Mouse (Mus musculus): ENCODE results near the gene Efemp2.

The Efemp2 gene

DNA sequence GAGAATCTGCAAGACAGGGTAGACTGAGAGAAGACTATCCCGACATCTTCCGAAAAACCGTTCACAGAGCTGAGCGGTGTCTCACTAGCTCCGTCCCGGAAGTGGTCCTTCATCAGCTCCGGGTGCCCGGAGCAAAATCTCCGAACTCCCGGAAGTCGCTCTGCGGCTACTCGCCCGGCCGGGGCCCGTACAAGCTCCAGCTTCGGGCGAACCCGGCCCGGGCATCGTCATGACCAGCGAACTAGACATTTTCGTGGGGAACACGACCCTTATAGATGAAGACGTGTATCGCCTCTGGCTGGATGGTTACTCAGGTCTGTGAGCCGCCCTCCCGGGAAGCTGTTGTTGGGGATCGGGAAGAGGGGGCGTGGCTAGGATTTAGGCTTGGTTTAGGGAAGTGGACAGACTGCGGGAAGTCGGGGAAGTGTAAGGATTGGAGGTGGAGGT, 13.3 kb upstream of the Efemp2 start, which contains the start of gene Fibp:
Gene Fibp (plus strand): TSS at position 151 of the 447 bp plus-strand sequence.
- POLR2A ChIA-PET, result interaction anchor here (0.5 to 28.9 kb wide), 46 partner anchors 8 to 804 kb away, joined by 3 to 735 read pairs (median 4); partner anchors contain the start of genes Mus81 (in 4 of the 4), Cfl1 (in 3 of the 4), AI837181 (in 2 of the 4) and Drap1 (in 2 of the 4)
- CTCF ChIA-PET, result interaction anchor here (0.5 to 10.5 kb wide), 16 partner anchors 9 to 326 kb away, joined by 3 to 118 read pairs (median 4); partner anchors contain the start of genes Mus81 (in 3 of the 4), Ap5b1 (in 1 of the 4) and Cfl1 (in 1 of the 4)

DNA sequence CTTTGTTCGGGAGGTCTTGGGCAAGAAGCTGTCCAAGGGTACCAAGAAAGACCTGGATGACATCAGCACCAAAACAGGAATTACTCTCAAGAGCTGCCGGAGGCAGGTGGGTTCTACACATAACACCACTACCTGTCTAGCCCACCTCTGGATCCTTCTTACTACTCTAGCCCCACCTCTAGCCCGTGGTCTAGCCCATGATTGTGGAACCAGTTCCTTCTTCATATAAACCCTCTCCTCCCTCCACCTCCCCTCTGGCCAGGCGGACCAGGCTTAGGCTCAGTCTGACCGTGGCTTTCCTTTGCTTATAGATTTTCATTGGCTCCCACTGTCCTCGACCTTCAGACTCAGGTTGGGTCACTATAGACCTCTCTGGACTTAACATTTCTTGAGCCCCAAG, 12.3 kb upstream of the Efemp2 start:
- CTCF ChIA-PET, result interaction anchor here in 2 of 4 experiments (2.2 to 10.5 kb wide), 2 partner anchors 27 kb away, joined by 13 to 118 read pairs; partner anchors contain the start of genes Mus81 (in 2 of the 2) and Cfl1 (in 1 of the 2)
- POLR2A ChIA-PET, result interaction anchor here (1.0 to 28.9 kb wide), 13 partner anchors 9 to 166 kb away, joined by 3 to 735 read pairs (median 7); partner anchors contain the start of genes Mus81 (in 4 of the 4), Cfl1 (in 2 of the 4), Drap1 (in 2 of the 4) and AI837181 (in 1 of the 4)

DNA sequence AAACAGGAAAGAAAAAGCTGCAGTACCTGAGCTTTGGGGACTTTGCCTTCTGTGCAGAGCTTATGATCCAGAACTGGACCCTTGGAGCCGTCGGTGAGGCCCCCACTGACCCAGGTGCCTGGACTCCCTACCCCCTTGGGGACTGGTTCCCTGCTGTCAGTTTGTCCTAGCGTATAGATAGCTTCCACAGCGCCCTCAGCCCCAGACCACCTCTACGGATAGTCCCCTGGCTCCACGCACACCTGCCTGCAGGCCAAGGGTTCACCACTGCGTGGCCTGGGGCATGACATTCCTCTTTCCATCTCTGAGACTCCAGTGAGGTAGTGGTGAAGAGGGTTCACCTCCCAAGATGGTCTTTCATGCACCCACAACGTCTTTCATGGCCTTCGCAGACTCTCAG, 10.5 kb upstream of the Efemp2 start:
- ChIA-PET POLR2A (interaction anchor here (0.5 to 28.9 kb wide), 47 partner anchors 10 to 985 kb away, joined by 3 to 735 read pairs (median 4); partner anchors contain the start of genes Mus81 (in 4 of the 4), Cfl1 (in 3 of the 4), Drap1 (in 2 of the 4) and Efemp2 (in 2 of the 4)), CTCF (interaction anchor here (0.6 to 10.5 kb wide), 51 partner anchors 9 to 409 kb away, joined by 3 to 118 read pairs (median 4); partner anchors contain the start of genes Mus81 (in 4 of the 4), AI837181 (in 1 of the 4), Ap5b1 (in 1 of the 4) and Cfl1 (in 1 of the 4))

DNA sequence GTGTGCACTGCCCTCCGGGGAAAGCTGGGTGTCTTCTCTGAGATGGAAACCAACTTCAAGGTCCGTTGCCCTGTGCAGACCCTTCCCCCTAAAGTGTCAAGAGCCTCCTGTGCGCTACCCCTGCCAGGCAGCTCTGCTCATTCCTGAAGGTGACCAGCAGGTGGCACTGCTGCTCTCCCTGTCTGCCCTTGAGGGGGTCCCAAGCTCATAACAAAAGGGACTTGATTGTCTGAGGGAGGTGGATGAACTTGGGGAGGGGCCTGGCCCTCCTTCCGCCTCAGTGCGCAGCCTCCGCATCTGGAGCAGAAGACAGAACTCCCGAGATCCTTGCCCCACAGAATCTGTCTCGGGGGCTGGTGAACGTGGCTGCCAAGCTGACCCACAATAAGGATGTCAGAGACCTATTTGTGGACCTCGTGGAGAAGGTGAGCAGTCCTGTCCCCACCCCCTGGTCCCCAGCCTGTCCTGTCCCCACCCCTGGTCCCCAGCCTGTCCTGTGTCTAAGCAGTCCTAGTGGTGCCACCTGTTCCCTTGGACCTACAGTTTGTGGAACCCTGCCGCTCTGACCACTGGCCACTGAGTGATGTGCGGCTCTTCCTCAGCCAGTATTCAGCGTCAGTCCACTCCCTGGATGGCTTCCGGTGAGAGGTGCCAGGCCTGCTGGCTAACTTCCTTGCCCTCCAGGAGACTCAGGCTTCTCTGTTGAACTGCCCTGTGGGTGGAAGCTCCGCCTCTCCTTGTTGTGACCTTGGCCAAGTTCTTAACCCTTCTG, 9.8 kb upstream of the Efemp2 start:
- POLR2A ChIA-PET, result interaction anchor here (0.5 to 28.9 kb wide), 57 partner anchors 10 to 986 kb away, joined by 3 to 735 read pairs (median 4); partner anchors contain the start of genes Mus81 (in 4 of the 4), Cfl1 (in 3 of the 4), Eif1ad (in 3 of the 4) and Drap1 (in 2 of the 4)

DNA sequence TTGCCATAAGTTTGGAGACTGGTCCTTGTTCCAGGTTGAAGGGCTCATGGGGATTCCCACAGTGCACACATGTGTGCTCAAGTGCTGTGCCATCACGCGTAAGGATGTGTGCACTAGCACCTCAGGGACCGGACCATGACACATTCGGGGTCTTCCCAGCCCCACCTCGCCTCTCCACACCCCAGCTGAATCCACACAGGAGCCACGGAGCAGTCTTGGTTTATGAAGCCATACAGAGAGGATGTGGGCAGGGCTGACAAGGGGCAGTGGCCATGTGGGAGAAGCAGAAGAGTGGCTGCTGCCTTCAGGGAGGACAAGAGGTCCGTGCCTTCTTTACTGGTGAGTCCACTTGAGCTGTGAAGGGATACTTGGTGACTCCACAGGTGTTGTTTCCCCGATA, 8.7 kb upstream of the Efemp2 start:
- POLR2A ChIA-PET, result interaction anchor here in 3 of 4 experiments (0.6 to 28.9 kb wide), 12 partner anchors 8 to 57 kb away, joined by 3 to 735 read pairs (median 7); partner anchors contain the start of genes Mus81 (in 3 of the 3), Cfl1 (in 2 of the 3), AI837181 (in 1 of the 3) and Ccdc85b (in 1 of the 3)

More for the DNA sequence above, 9.8 kb upstream of the Efemp2 start:
- CTCF ChIA-PET, result interaction anchor here (0.6 to 10.5 kb wide), 60 partner anchors 8 to 410 kb away, joined by 3 to 118 read pairs (median 4); partner anchors contain the start of genes Mus81 (in 4 of the 4), AI837181 (in 1 of the 4), Ap5b1 (in 1 of the 4) and Cfl1 (in 1 of the 4)

DNA sequence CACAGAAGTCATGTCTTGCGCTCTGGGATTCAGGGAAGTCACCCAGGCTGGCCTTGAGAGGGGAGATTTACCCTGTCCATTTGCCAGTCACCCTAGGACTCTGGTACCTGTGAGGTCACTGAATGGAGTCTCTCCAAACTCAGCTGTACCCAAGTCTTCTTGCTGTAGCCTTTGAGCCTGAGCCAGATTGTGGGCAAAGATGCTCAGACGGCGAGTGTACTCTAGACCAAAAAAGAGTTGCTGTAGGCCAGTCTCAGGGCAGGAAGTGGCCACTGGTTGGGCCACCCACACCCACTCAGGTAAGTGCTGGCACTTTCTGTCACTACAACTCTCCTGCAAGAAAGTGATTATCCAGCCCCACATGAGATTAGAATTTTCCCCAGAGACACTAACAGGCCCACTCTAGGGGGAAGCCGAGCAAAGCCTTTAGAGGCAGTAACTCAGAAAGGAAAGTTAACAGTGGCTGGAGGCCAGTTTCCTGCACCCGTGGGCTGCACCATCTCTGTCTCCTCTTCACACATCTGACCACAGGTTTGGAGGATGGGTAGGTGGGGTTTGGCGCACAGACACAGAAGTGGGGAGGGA, 6.7 kb upstream of the Efemp2 start:
- CTCF ChIA-PET, result interaction anchor here in 1 of 4 experiments (0.6 to 10.5 kb wide), 3 partner anchors 10 to 320 kb away, joined by 3 to 118 read pairs (median 10); partner anchors contain the start of genes Ccdc85b, Cfl1 and Mus81
- POLR2A ChIA-PET, result interaction anchor here in 3 of 4 experiments (0.7 to 28.9 kb wide), 9 partner anchors 10 to 167 kb away, joined by 3 to 735 read pairs (median 8); partner anchors contain the start of genes Ccdc85b (in 2 of the 3), Cfl1 (in 2 of the 3), Mus81 (in 2 of the 3) and Drap1 (in 1 of the 3)

More for the DNA sequence above, 8.7 kb upstream of the Efemp2 start:
- CTCF ChIA-PET, result interaction anchor here (0.6 to 10.5 kb wide), 9 partner anchors 10 to 167 kb away, joined by 3 to 118 read pairs (median 8); partner anchors contain the start of genes Mus81 (in 3 of the 4), Ap5b1 (in 1 of the 4), Cfl1 (in 1 of the 4) and Efemp2 (in 1 of the 4)

DNA sequence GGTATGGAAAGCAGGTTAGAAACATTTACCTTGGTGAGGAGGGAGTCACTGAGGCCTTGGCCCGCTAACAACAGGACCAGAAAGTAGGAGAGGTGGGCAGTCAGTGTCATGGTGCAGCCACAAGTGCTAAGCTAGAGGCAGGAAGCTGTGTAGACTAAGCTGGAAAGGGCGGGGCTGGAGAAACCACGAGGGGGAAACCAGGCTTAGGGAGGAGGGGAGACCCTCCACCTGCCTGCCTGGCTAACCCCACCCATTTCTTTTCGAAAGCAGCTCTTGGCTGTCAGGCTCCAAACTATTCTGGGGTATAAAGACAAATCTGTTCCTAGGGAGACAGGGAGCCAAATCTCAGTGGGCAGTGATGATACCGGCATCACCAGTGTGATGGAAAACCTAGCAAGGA, 5.4 kb upstream of the Efemp2 start, which contains the start of gene Ctsw:
Gene Ctsw (minus strand): TSS at position 134 of the 400 bp plus-strand sequence.
- ChIA-PET POLR2A (interaction anchor here (0.6 to 28.9 kb wide), 26 partner anchors 8 to 1007 kb away, joined by 3 to 735 read pairs (median 4); partner anchors contain the start of genes Mus81 (in 4 of the 4), Ccdc85b (in 3 of the 4), Cfl1 (in 3 of the 4) and Drap1 (in 3 of the 4)), CTCF (interaction anchor here in 3 of 4 experiments (0.6 to 10.5 kb wide), 6 partner anchors 11 to 319 kb away, joined by 4 to 118 read pairs (median 6); partner anchors contain the start of genes Mus81 (in 2 of the 3), Ccdc85b (in 1 of the 3) and Cfl1 (in 1 of the 3))

DNA sequence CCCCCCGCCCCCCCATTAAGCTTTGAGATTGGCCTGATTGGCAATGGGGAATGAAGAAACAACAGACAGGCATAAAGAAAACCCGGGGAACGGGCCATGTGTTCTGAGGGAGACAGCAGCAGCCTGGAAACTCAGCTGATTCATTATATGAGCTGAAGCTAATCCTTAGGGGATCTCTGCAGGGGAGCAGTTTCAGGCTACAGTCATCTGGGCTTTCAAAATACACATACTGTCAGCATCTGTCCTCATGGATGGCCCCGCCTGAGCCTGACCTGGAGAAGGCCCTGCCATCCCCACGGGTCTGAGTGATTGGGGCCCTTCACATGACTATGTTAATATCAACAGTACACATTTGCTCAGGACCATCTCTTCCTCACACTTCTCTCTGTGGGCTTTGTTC, 1.9 kb upstream of the Efemp2 start:
- POLR2A ChIA-PET, result interaction anchor here in 3 of 4 experiments (0.7 to 28.9 kb wide), 9 partner anchors 14 to 574 kb away, joined by 3 to 735 read pairs (median 4); partner anchors contain the start of genes Ccdc85b (in 2 of the 3), Cfl1 (in 2 of the 3) and Mus81 (in 2 of the 3)
- CTCF ChIA-PET, result interaction anchor here in 3 of 4 experiments (0.7 to 1.9 kb wide), 6 partner anchors 8 to 316 kb away, joined by 3 to 7 read pairs (median 3); partner anchors contain the start of genes Fibp (in 1 of the 3) and Mus81 (in 1 of the 3)

DNA sequence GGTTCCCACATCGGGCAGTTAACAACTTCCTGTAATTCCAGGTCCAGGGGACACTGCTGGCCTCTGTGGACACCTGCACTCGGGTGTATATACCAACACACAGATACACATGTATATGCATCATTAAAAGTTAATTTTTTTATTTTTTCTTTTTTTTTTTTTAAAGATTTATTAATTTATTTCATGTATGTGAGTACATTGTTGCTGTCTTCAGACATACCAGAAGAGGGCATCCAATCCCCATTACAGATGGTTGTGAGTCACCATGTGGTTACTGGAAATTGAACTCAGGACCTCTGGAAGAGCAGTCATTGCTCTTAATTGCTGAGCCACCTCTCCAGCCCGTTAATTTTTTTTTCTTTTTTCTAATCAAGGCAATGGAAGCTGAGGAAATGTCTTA, 897 bp upstream of the Efemp2 start:
- ChIA-PET CTCF (interaction anchor here (0.8 to 3.3 kb wide), 8 partner anchors 9 to 95 kb away, joined by 3 to 21 read pairs (median 6); partner anchors contain the start of genes Mus81 (in 2 of the 4), Ap5b1 (in 1 of the 4) and Ccdc85b (in 1 of the 4)), POLR2A (interaction anchor here in 3 of 4 experiments (0.7 to 28.9 kb wide), 12 partner anchors 9 to 176 kb away, joined by 3 to 735 read pairs (median 6); partner anchors contain the start of genes Cfl1 (in 3 of the 3), Mus81 (in 3 of the 3), Fibp (in 2 of the 3) and Ccdc85b (in 1 of the 3))

DNA sequence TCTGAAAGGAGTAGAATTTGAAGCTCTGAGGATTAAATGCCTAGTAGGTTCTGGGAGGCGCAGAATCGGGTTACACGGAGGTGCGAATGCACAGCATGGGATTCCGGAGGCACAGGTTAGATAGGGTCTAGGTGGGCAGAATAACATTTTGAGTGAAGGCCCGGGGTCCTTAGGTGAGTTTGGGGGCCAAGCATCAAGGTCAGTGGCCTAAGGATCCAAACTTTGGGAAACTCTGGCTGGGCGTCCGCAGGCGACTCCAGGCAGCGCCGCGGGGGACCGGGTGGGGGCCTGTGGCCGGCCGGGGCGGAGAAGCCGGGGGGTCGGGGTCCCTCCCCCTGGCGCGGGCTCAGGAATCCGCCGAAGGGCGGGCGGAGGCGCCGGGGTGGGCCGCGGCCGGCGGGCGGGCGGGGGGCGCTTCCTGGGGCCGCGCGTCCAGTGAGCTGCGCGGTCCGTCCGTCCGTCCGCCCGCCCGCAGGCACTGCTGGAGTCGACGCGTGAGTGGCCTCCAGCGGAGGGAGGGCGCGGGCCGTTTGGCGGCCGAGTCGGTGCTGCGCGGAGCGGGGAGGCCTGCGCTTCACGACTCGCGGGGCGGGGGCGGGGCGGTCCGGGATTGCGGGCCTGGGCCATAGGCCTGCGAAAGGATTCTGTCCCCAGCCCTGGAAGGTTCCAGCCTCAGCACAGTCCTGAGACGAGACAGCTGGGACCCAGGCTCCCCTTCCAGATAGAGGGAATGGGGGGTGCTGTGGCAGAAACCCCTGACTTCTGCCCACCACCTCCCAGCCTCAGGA, 721 bp downstream of the Efemp2 start:
- CTCF ChIA-PET, result interaction anchor here (0.5 to 3.3 kb wide), 12 partner anchors 11 to 94 kb away, joined by 3 to 21 read pairs (median 8); partner anchors contain the start of genes Mus81 (in 3 of the 4) and Ccdc85b (in 1 of the 4)

DNA sequence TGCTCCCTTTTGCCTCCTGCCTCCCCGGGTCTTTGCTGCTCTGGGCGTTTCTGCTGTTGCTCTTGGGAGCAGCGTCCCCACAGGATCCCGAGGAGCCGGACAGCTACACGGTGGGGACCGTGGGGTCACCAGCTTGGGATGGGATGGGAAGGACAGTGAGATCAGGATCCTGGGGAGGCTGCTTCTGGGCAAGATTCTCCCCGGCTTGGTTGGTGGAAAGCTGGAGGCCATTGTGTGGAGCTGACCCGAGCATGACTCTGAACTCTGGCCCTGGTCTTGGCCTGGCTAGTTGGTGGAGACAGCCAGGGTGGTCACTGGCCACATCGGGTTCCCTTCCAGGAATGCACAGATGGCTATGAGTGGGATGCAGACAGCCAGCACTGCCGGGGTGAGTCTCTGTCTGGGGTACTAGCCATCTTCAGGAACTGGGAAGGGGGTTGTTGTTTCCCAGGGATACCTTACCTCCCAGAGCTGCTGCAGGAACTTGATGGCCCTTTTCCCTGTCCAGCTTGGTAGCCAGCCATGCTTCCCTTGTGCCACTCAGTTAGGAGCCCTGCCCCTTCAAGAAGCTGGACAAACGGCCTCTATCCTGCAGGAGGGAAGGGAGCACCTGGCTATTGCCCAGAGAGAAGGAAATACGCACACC, 1.4 kb downstream of the Efemp2 start:
- CTCF ChIA-PET, result interaction anchor here in 3 of 4 experiments (0.5 to 3.3 kb wide), 11 partner anchors 11 to 791 kb away, joined by 3 to 21 read pairs (median 4); partner anchors contain the start of gene Mus81 (in 3 of the 3)
- POLR2A ChIA-PET, result interaction anchor here (0.6 to 28.9 kb wide), 22 partner anchors 10 to 312 kb away, joined by 3 to 735 read pairs (median 5); partner anchors contain the start of genes Mus81 (in 4 of the 4), Cfl1 (in 3 of the 4), Ccdc85b (in 2 of the 4) and Fibp (in 1 of the 4)

More for the DNA sequence above, 721 bp downstream of the Efemp2 start:
- POLR2A ChIA-PET, result interaction anchor here (0.5 to 28.9 kb wide), 24 partner anchors 10 to 372 kb away, joined by 3 to 735 read pairs (median 5); partner anchors contain the start of genes Mus81 (in 4 of the 4), Cfl1 (in 3 of the 4), Ccdc85b (in 2 of the 4) and Fibp (in 1 of the 4)

DNA sequence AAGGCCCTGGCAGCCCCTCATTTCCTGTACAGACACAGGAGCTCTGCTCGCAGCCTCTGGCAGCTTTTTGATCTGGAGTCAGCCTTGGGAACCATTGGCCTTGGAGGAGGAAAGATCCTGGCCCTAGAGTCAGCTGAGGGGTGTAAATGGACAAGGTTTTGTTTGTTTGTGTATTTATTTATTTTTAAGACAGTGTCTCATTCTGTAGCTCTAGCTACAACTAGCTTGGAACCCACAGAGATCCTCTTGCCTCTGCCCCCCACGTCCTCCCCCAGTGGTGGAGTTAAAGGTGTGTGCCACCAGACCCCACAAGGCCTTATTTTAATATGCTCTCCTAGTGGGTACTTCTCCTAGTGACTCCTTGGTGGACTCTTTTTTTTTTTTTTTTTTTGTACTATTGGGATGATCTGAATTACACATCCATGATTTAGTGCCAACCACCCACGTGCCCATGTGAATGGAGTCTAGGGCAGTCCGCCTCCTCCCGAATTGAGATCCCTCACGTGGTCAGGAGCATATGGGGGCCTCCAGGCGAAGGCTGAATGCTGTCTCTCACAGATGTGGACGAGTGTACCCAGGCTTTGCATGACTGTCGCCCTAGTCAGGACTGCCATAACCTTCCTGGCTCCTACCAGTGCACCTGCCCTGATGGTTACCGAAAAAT, 3.4 kb downstream of the Efemp2 start:
- ChIA-PET CTCF (interaction anchor here in 2 of 4 experiments (1.3 to 1.8 kb wide), 2 partner anchors 10 to 11 kb away, joined by 5 to 7 read pairs; partner anchors contain the start of gene Mus81 (in 1 of the 2)), POLR2A (interaction anchor here in 3 of 4 experiments (0.5 to 28.9 kb wide), 17 partner anchors 8 to 993 kb away, joined by 3 to 735 read pairs (median 4); partner anchors contain the start of genes Cfl1 (in 3 of the 3), Mus81 (in 3 of the 3), Ctsw (in 2 of the 3) and AI837181 (in 1 of the 3))

DNA sequence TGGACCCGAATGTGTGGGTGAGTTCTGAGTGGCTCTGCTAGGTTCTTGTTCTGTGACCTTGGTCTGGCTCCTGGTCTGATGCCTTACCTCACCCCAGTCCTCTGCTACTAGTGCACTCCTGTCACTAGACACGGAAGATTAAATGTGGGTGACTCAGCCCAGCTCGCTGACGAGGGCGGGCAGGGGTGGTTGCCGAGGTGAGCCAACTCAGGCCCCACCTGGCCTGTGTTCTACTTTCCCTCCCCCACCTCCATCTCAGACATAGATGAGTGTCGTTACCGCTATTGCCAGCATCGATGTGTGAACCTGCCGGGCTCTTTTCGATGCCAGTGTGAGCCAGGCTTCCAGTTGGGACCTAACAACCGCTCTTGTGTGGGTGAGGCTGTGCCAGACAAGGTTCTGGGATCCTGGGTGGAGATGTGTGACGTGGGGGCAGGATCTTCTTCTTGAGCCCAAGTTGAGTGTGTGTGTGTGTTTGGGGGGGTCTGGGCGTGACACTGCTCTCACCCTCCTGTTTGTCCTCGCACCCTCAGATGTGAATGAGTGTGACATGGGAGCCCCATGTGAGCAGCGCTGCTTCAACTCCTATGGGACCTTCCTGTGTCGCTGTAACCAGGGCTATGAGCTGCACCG, 4.0 kb downstream of the Efemp2 start:
- POLR2A ChIA-PET, result interaction anchor here in 3 of 4 experiments (0.6 to 28.9 kb wide), 8 partner anchors 9 to 364 kb away, joined by 3 to 735 read pairs (median 30); partner anchors contain the start of genes Cfl1 (in 3 of the 3), Mus81 (in 3 of the 3), Ccdc85b (in 1 of the 3) and Ctsw (in 1 of the 3)
- CTCF ChIA-PET, result interaction anchor here in 3 of 4 experiments (0.6 to 1.8 kb wide), 5 partner anchors 10 to 212 kb away, joined by 4 to 12 read pairs (median 7); partner anchors contain the start of gene Mus81 (in 2 of the 3)

Measured in embryonic stem cell, embryonic (primary cell).